Mouse (Mus musculus) forebrain, embryonic 16.5 days (tissue): ENCODE data around the gene Tns3. TPM values are rescaled to one million over a fixed set of nuclear protein-coding genes. Genes with fewer than 3 reads are reported as not detected.

ENCODE experiments used
- ATAC-seq: fragments of 200-750 bp; cut with Nextera tagmentation; 2 replicates; pipeline ENCODE4 v1.8.0; 2017; ENCODE audit warnings: mild to moderate bottlenecking, moderate library complexity
- H3K27ac ChIP-seq: fragments of 300-500 bp; sonication (generic); 2 replicates; pipeline ENCODE4 v1.5.1; 2014; ENCODE audit warnings: low read length, control low read depth
- H3K27me3 ChIP-seq: fragments of 300-500 bp; sonication (generic); replicated peaks from 2 replicates; pipeline ENCODE4 v1.6.1; 2014; ENCODE audit warnings: low read length; ENCODE audit not compliant: control insufficient read depth, insufficient read depth
- H3K36me3 ChIP-seq: fragments of 300-500 bp; sonication (generic); 2 replicates; pipeline ENCODE4 v1.6.1; 2014; ENCODE audit not compliant: control insufficient read depth, insufficient read depth
- H3K4me1 ChIP-seq: fragments of 300-500 bp; sonication (generic); replicated peaks from 2 replicates; pipeline ENCODE4 v1.6.1; 2014; ENCODE audit warnings: low read length; ENCODE audit not compliant: control insufficient read depth, insufficient read depth
- H3K4me2 ChIP-seq: fragments of 300-500 bp; sonication (generic); 2 replicates; pipeline ENCODE4 v1.6.1; 2014; ENCODE audit warnings: mild to moderate bottlenecking, low read length, control low read depth
- H3K4me3 ChIP-seq: fragments of 300-500 bp; sonication (generic); replicated peaks from 2 replicates; pipeline ENCODE4 v1.5.1; 2014; ENCODE audit warnings: mild to moderate bottlenecking, low read length, control low read depth
- H3K9ac ChIP-seq: fragments of 300-500 bp; sonication (generic); replicated peaks from 2 replicates; pipeline ENCODE4 v1.6.1; 2014; ENCODE audit warnings: low read depth, low read length, control low read depth
- H3K9me3 ChIP-seq: fragments of 300-500 bp; sonication (generic); 2 replicates; pipeline ENCODE4 v1.6.1; 2016; ENCODE audit warnings: low read length; ENCODE audit not compliant: control insufficient read depth
- WGBS: fragments of 180-500 bp; shearing (Covaris S2); extraction: QIAGEN DNeasy Blood & Tissue Kit; methylation state at CpG from one replicate; pipeline ENCODE4 v1.1.7; 2014; 5-methylcytosine and 5-hydroxymethylcytosine counted together
- polyA plus RNA-seq: library from polyadenylated mRNA; unstranded; fragments of >200 nt; fragmentation: Nextera tagmentation; extraction: Ambion mirVana; gene quantifications from 2 replicates; pipeline ENCODE4 v1.2.1, GENCODE M21; 2015

Tns3 gene
- polyA plus RNA-seq, 1 experiment from 2014 or later, result 8.8 TPM

DNA sequence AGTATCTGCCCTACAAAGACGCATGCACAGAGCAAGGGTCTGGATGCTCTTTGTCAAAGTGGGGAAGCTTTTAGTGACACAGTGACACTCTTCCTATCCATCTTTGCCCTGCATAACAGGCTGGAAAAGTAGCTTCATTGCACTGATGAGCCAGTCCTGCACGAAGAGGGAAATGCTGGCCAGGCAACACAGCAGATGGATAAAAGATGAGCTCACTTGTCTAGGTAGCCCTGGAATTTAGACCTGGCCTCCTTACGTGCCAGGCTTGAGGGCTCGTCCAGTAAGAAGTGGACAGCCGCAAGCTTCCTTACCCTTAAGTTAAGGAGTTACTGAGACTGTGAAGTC, 239.1 kb downstream of the Tns3 start:
- no peak; the same call in 1 of the 2 replicates for ATAC-seq
- H3K4me2 ChIP-seq, result no peak overlapping the region
- H3K27ac ChIP-seq, result peak overlapping the region; percentile 71; the same call in 1 of the 2 replicates
- H3K27me3 ChIP-seq, result no peaks in the 10 kb centered on the region
- no peaks in the 10 kb centered on the region for H3K9me3 ChIP-seq
- H3K4me3 ChIP-seq, result no peak overlapping the region
- no peak overlapping the region; the same call in 1 of the 2 replicates for H3K9ac ChIP-seq
- no peaks in the 10 kb centered on the region for H3K36me3 ChIP-seq
- H3K4me1 ChIP-seq, result peaks cover 8% of the 10 kb centered on the region
- 82% methylated on average over 5 of the region's 5 CpGs for WGBS

DNA sequence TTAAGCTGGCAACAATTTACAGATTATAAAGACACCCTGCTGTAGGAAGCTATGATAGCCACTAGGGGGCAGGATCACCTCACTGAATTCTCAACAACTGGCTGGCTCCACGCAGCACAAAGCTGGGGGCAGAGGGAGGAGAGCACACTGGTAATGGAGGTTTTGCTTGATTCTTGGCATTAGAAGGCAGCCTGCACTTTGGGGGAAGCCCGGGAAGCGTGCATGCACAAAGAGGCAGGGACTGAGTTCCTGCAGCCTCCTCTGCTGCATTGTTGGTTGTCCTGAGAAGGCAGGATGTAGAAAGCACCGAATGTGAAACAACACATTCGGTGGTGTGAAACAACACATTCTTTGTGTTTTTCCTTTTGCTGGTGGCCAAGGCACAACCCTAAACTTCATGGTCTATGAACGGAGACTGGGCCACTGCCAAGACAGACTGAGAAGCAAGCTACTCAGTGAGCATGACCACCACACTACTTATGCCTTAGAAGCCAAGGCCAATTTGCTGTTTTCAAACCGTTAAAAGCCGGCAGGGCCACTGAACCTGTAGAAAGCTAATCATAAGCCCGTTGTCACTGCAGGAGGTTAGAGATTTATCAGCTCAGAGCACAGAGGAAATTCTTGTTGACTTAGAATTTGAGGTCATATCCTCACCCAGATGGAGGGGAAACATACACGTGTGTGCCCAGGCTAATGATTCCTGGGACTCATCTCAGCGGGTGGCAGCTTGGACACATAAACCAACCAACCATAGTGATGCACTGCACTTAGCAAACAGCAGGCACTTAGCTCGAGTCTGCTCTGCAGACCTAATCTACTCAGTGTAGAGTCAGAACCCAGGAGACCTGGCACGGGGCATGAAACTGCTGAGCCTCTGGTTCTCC, 239.8 kb downstream of the Tns3 start:
- Histone ChIP-seq H3K9ac (peak overlapping the region; percentile 56), H3K4me3 (peak overlapping the region; percentile 28), H3K27ac (peak overlapping the region; percentile 71), H3K4me2 (peak overlapping the region; percentile 49), H3K36me3 (no peaks in the 10 kb centered on the region), H3K27me3 (no peaks in the 10 kb centered on the region), H3K9me3 (no peaks in the 10 kb centered on the region), H3K4me1 (peaks cover 8% of the 10 kb centered on the region)
- ATAC-seq, result peak; percentile 96
- WGBS, result 17% methylated on average over 13 of the region's 13 CpGs

DNA sequence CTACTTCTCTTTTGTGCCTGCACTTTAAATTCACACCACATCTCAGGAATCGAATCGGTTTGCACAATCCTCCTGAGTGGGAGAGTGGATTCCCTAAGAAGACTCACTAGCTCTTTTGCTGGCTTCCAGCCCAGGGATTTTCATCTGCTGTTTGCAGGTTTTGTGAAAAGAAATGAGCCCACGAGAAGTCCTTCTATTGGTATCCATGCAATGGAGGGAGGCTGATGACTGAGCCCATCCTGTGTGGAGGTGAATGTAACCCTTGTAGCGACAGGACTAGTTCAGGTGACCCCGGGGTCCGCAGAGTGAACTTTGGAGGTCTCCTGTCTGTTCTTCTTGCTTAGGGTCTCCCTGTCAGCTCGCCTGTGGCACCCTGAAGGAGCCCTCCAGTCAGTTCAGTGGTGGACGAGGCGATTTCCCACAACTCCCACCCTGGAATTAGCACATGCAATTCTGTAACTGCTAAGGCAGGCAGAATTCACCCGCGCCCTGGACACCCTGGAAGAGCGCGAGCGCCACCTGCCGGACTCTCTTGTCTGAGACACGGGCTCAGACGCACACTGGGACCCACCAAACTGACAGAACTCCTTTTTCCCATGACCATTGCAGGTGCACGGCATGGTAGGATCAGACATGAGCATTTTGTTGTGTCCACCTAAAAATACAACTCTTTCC, 259.0 kb downstream of the Tns3 start:
- Histone ChIP-seq H3K9me3 (no peaks in the 10 kb centered on the region), H3K4me3 (no peak overlapping the region), H3K27ac (no peak overlapping the region), H3K36me3 (no peaks in the 10 kb centered on the region), H3K9ac (no peak overlapping the region), H3K4me1 (no peaks in the 10 kb centered on the region), H3K27me3 (no peaks in the 10 kb centered on the region), H3K4me2 (no peak overlapping the region)
- ATAC-seq, result peak; percentile 90
- WGBS, result 24% methylated on average over 18 of the region's 18 CpGs

DNA sequence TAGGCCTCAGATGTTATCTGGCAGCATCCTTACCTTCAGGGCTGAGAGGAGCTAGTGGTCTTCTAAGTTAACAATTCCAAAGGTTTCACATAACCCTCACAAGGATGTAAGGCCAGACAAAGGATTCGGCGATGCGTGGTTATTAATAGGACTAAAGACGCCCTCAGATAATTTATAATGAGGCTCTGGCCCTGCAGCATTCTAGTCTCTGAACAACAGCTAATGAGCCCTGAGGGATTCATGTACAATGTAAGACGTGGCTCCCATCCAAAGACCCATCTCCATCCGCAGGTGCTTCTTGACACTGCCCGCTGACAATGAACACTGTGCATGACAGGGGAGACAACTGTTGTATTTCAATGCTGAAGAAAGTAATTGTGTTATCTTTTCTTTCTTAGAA, 263.0 kb downstream of the Tns3 start:
- Histone ChIP-seq H3K4me2 (no peak overlapping the region), H3K9ac (no peak overlapping the region), H3K36me3 (no peaks in the 10 kb centered on the region), H3K9me3 (no peaks in the 10 kb centered on the region), H3K27ac (no peak overlapping the region), H3K27me3 (no peaks in the 10 kb centered on the region), H3K4me3 (no peak overlapping the region), H3K4me1 (no peaks in the 10 kb centered on the region)
- WGBS, result 34% methylated on average over 7 of the region's 7 CpGs
- no peak for ATAC-seq

DNA sequence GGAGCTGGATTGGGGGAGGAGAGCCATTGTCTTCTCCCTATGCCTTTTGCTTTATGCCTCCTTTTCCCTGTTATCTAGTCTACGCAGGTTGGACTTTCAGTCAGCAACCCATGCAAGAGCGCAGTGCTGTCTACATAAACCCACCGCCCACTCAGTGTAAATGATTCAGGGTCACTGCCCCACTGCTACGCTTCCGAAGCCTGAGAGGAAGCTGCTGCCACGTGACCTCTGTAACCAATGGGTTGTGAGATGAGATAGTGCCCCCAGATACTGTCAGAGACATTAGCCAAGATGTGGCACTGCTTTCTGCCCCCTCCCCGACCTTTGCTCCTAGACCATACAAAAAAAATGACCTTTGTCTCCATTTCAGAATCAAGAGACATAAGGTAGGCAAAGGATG, 268.0 kb downstream of the Tns3 start:
- H3K4me1 ChIP-seq, result no peaks in the 10 kb centered on the region
- H3K27ac ChIP-seq, result no peak overlapping the region
- no peaks in the 10 kb centered on the region for H3K36me3 ChIP-seq
- no peak overlapping the region for H3K4me2 ChIP-seq
- 90% methylated on average over 7 of the region's 7 CpGs for WGBS
- H3K27me3 ChIP-seq, result no peaks in the 10 kb centered on the region
- no peak for ATAC-seq
- H3K9me3 ChIP-seq, result no peaks in the 10 kb centered on the region
- no peak overlapping the region for H3K4me3 ChIP-seq
- no peak overlapping the region for H3K9ac ChIP-seq

DNA sequence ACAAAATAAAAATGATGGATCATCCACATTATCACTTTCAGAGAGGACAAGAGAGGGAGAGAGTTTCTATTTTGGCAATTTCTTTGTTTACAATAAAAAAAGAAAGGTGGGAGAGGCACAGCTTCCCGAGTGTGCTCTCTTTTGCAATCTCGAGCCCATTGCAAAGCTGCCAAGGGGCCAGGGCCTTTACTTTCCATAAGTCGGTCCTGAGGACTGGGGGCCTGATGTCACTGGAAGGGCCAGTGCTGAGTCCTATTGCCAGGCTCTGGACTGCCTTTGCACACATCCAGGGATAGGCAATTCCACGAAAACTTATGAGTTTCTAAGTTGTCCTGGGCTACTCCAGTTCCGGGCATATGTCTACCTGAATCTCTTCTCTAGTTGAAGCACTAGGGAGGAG, 272.8 kb downstream of the Tns3 start:
- no peak for ATAC-seq
- Histone ChIP-seq H3K4me3 (no peak overlapping the region), H3K9ac (no peak overlapping the region), H3K27ac (no peak overlapping the region), H3K27me3 (no peaks in the 10 kb centered on the region), H3K4me2 (no peak overlapping the region), H3K4me1 (no peaks in the 10 kb centered on the region), H3K9me3 (no peaks in the 10 kb centered on the region), H3K36me3 (no peaks in the 10 kb centered on the region)
- 78% methylated on average over 5 of the region's 5 CpGs for WGBS

DNA sequence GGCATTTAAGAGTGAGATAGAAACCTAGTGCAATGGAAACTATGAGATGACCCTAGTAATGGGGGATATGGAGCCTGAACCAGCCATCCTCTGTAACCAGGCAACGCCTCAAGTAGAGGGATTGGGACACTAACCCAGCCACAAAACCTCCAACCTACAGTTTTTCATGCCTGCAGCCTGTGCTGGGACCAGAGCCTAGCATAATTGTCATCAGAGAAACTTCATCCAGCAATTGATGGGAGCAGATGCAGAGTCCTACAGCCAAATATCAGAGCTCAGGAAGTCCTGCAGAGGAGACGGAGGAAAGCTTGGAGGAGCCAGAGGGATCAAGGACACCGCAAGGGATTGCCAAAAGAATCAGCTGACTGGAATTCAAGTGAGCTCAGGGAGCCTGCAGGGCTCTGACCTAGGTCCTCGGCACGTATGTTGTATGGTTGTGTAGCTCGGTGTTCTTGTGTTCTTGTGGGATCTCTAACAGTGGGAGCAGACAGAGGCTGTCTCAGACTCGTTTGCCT, 278.4 kb downstream of the Tns3 start:
- no peak overlapping the region for H3K27ac ChIP-seq
- H3K4me3 ChIP-seq, result no peak overlapping the region
- ATAC-seq, result no peak
- no peak overlapping the region for H3K4me2 ChIP-seq
- 87% methylated on average over 7 of the region's 7 CpGs for WGBS
- H3K9me3 ChIP-seq, result no peaks in the 10 kb centered on the region
- H3K36me3 ChIP-seq, result no peaks in the 10 kb centered on the region
- no peak overlapping the region for H3K9ac ChIP-seq
- H3K4me1 ChIP-seq, result no peaks in the 10 kb centered on the region
- H3K27me3 ChIP-seq, result no peaks in the 10 kb centered on the region
